Mouse (Mus musculus): ENCODE measurements around the gene Tcf25. TPM values are rescaled to one million over a fixed set of nuclear protein-coding genes. Genes with fewer than 3 reads are reported as not detected.
A peak's percentile ranks its signal among the peaks of the same experiment; 100 is the strongest.
"Not testable (repeated sequence)": the region's sequence is repeated elsewhere in the genome, so short reads cannot be mapped to it uniquely, and the experiment has no call there.

The Tcf25 gene
- polyA plus RNA-seq, 1 experiment from 2014 or later: 63.6 TPM

- WGBS (ENCODE audit: insufficient replicate concordance): 10% methylated on average over 16 of the region's 16 CpGs
- H3K9me3 ChIP-seq (replicated peaks): no peaks in the 10 kb centered on the region
- H3K4me3 ChIP-seq (replicated peaks): peak overlapping the region; percentile 23
- peak overlapping the region; percentile 60 for H3K4me2 ChIP-seq
- ATAC-seq (ENCODE audit: low read depth): no peak
- H3K9ac ChIP-seq: no peak overlapping the region
- no peaks in the 10 kb centered on the region for H3K36me3 ChIP-seq
- DNase-seq: no peak
- H3K4me1 ChIP-seq (replicated peaks): peaks cover 81% of the 10 kb centered on the region
- no peak overlapping the region for H3K27ac ChIP-seq
- peaks cover 69% of the 10 kb centered on the region for H3K27me3 ChIP-seq
Measured at GRCm38 (mm10) chr8:123411781-123412327, 38.3 kb downstream of the Tcf25 start.

- no peak overlapping the region for H3K9ac ChIP-seq
- 3% methylated on average over 12 of the region's 12 CpGs for WGBS (ENCODE audit: insufficient replicate concordance)
- no peak for ATAC-seq (ENCODE audit: low read depth)
- H3K4me3 ChIP-seq (replicated peaks): no peak overlapping the region
- DNase-seq: no peak
- peaks cover 81% of the 10 kb centered on the region for H3K4me1 ChIP-seq (replicated peaks)
- no peak overlapping the region for H3K27ac ChIP-seq
- H3K9me3 ChIP-seq (replicated peaks): no peaks in the 10 kb centered on the region
- H3K36me3 ChIP-seq: no peaks in the 10 kb centered on the region
- H3K27me3 ChIP-seq: peaks cover 62% of the 10 kb centered on the region
- H3K4me2 ChIP-seq: no peak overlapping the region
Measured at GRCm38 (mm10) chr8:123412560-123413170, 39.1 kb downstream of the Tcf25 start.

- Histone ChIP-seq H3K4me2 (no peak overlapping the region), H3K27ac (no peak overlapping the region), H3K27me3 (peaks cover 50% of the 10 kb centered on the region), H3K9ac (no peak overlapping the region), H3K4me1 (replicated peaks) (peaks cover 69% of the 10 kb centered on the region), H3K36me3 (no peaks in the 10 kb centered on the region), H3K9me3 (replicated peaks) (no peaks in the 10 kb centered on the region), H3K4me3 (replicated peaks) (no peak overlapping the region)
- DNase-seq: no peak
- 6% methylated on average over 9 of the region's 9 CpGs for WGBS (ENCODE audit: insufficient replicate concordance)
- ATAC-seq (ENCODE audit: low read depth): no peak
Measured at GRCm38 (mm10) chr8:123414255-123414654, 40.7 kb downstream of the Tcf25 start.

GRCm38 (mm10) chr8:123414997-123415696, 41.6 kb downstream of the Tcf25 start:
- H3K9ac ChIP-seq; H3K4me2 ChIP-seq; DNase-seq; H3K27ac ChIP-seq; H3K9me3 ChIP-seq (replicated peaks); H3K4me3 ChIP-seq (replicated peaks); ATAC-seq (ENCODE audit: low read depth); H3K36me3 ChIP-seq: not testable (repeated sequence)
- Histone ChIP-seq H3K27me3 (peaks cover 41% of the 10 kb centered on the region), H3K4me1 (replicated peaks) (peaks cover 60% of the 10 kb centered on the region)
- 66% methylated on average over 5 of the region's 5 CpGs for WGBS (ENCODE audit: insufficient replicate concordance)

GRCm38 (mm10) chr8:123415967-123416943, 42.7 kb downstream of the Tcf25 start:
- peak; percentile 46 for DNase-seq
- peak overlapping the region; percentile 39; the same call in 1 of the 2 replicates for H3K9ac ChIP-seq

GRCm38 (mm10) chr8:123416944-123417555, 43.5 kb downstream of the Tcf25 start:
- H3K27me3 ChIP-seq: peaks cover 22% of the 10 kb centered on the region
- H3K4me3 ChIP-seq (replicated peaks): no peak overlapping the region
- H3K9ac ChIP-seq: peak overlapping the region; percentile 39; the same call in 1 of the 2 replicates
- H3K4me2 ChIP-seq: peak overlapping the region; percentile 34
- 54% methylated on average over 8 of the region's 8 CpGs for WGBS (ENCODE audit: insufficient replicate concordance)
- ATAC-seq (ENCODE audit: low read depth) (peak; percentile 46), DNase-seq (no peak)
- peak overlapping the region; percentile 69 for H3K27ac ChIP-seq
- no peaks in the 10 kb centered on the region for H3K9me3 ChIP-seq (replicated peaks)
- no peaks in the 10 kb centered on the region for H3K36me3 ChIP-seq
- peaks cover 48% of the 10 kb centered on the region for H3K4me1 ChIP-seq (replicated peaks)

More at GRCm38 (mm10) chr8:123415967-123416943, 42.7 kb downstream of the Tcf25 start:
- Histone ChIP-seq H3K4me1 (replicated peaks) (peaks cover 50% of the 10 kb centered on the region), H3K27ac (peak overlapping the region; percentile 73), H3K27me3 (peaks cover 30% of the 10 kb centered on the region), H3K4me3 (replicated peaks) (no peak overlapping the region), H3K36me3 (no peaks in the 10 kb centered on the region), H3K9me3 (replicated peaks) (no peaks in the 10 kb centered on the region), H3K4me2 (peak overlapping the region; percentile 34)
- WGBS (ENCODE audit: insufficient replicate concordance): 22% methylated on average over 8 of the region's 8 CpGs
- ATAC-seq (ENCODE audit: low read depth): peak; percentile 87

- Histone ChIP-seq H3K9ac (no peak overlapping the region), H3K27me3 (no peaks in the 10 kb centered on the region), H3K27ac (no peak overlapping the region), H3K4me1 (replicated peaks) (peaks cover 32% of the 10 kb centered on the region), H3K4me3 (replicated peaks) (no peak overlapping the region), H3K36me3 (no peaks in the 10 kb centered on the region), H3K4me2 (no peak overlapping the region), H3K9me3 (replicated peaks) (no peaks in the 10 kb centered on the region)
- no peak for ATAC-seq (ENCODE audit: low read depth)
- DNase-seq: no peak
- 61% methylated on average over 4 of the region's 4 CpGs for WGBS (ENCODE audit: insufficient replicate concordance)
Measured at GRCm38 (mm10) chr8:123419711-123420110, 46.2 kb downstream of the Tcf25 start.

- no peak overlapping the region for H3K4me3 ChIP-seq (replicated peaks)
- DNase-seq: no peak
- H3K4me2 ChIP-seq: no peak overlapping the region
- no peaks in the 10 kb centered on the region for H3K9me3 ChIP-seq (replicated peaks)
- WGBS (ENCODE audit: insufficient replicate concordance): 84% methylated on average over 34 of the region's 34 CpGs
- H3K27ac ChIP-seq: no peak overlapping the region
- no peaks in the 10 kb centered on the region for H3K36me3 ChIP-seq
- no peak for ATAC-seq (ENCODE audit: low read depth)
- peaks cover 32% of the 10 kb centered on the region for H3K4me1 ChIP-seq (replicated peaks)
- no peaks in the 10 kb centered on the region for H3K27me3 ChIP-seq
- no peak overlapping the region for H3K9ac ChIP-seq
Measured at GRCm38 (mm10) chr8:123420525-123421281, 47.1 kb downstream of the Tcf25 start.

GRCm38 (mm10) chr8:123421325-123421724, 47.8 kb downstream of the Tcf25 start:
- Histone ChIP-seq H3K4me2 (no peak overlapping the region), H3K4me1 (replicated peaks) (peaks cover 30% of the 10 kb centered on the region), H3K9ac (no peak overlapping the region), H3K4me3 (replicated peaks) (no peak overlapping the region), H3K27me3 (no peaks in the 10 kb centered on the region), H3K27ac (no peak overlapping the region), H3K9me3 (replicated peaks) (peaks cover 1% of the 10 kb centered on the region; the same call in 1 of the 2 replicates), H3K36me3 (no peaks in the 10 kb centered on the region)
- 73% methylated on average over 19 of the region's 19 CpGs for WGBS (ENCODE audit: insufficient replicate concordance)
- no peak for DNase-seq
- no peak for ATAC-seq (ENCODE audit: low read depth)
